Mouse (Mus musculus) granulocyte monocyte progenitor cell, adult 5-6 weeks (primary cell): ENCODE measurements around the gene E4f1. TPM values are rescaled to one million over a fixed set of nuclear protein-coding genes. Genes with fewer than 3 reads are reported as not detected.
"Not testable (repeated sequence)": the region's sequence is repeated elsewhere in the genome, so short reads cannot be mapped to it uniquely, and the experiment has no call there.

ENCODE experiments used
- ATAC-seq: replicated peaks from 2 replicates; pipeline ENCODE4 v1.8.0; 2016; ENCODE audit warnings: mild to moderate bottlenecking, moderate TSS enrichment, inconsistent platforms; ENCODE audit not compliant: poor library complexity, severe bottlenecking
- total RNA-seq, 2 experiments: library from RNA; stranded (forward) in 1 of 2; stranded (reverse) in 1 of 2; fragments of 200-712, 200-1000 nt in 1 of 2; fragments of >200 nt in 1 of 2; fragmentation: Nextera tagmentation in 1 of 2; gene quantifications; 2 replicates each; pipeline ENCODE4 v1.2.3; 2014 to 2017

E4f1 gene
- total RNA-seq, 2 experiments from 2014 or later: 21.7 to 45.1 TPM

DNA sequence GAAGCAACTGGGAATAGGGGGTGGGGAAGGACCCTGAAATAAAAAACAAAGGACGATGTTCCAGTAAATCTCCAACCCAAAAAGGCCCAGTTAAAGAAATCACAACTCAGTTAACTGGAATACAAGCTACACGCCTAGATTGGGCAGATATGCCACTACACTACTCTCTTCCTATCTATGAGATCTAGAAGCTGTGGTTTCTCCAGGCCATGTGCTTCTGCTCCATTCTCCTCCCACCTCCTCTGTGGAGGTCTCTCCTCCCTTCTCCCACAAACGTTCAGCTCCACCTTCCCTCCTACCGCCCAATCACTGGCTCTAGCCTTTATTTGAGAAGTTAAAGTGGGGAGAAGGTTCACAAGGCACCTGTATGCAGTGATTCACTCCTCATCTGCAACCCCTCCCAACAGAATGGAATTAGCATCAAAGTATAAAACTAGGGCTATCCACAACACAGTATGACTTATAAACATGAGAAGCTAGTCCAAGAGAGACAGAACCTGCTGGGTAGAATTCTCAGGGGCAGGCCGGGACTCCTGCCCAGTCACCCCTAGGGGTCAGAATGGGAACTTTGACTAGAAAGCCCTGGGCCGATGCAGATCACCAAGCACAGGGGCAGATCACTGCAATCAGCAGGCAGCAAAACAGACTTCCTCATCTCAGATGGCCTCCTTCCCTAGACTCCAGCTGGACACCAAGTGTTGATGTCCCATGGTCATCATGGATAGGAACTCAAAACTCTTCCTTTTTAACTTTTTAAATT is 6.6 kb downstream of the E4f1 start:
- peak; percentile 95 for ATAC-seq

DNA sequence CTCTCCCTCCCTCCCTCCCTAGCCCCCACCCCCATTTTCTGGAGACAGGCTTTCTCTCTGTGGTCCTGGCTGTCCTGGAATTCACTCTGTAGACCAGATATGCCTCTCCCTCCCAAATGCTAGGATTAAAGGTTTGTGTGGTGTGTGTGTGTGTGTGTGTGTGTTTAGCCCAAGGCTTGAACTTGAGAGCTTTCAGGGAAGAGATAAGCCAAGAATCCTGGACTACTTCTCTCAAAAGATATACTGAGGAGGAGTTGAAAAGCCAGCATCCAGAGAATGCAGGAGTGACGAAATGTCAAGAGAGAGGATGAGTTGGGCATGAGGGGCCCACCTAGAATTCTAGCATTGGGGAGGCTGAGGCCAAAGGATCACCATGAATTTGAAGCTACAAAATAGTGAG is 7.2 kb downstream of the E4f1 start:
- ATAC-seq: no peak

DNA sequence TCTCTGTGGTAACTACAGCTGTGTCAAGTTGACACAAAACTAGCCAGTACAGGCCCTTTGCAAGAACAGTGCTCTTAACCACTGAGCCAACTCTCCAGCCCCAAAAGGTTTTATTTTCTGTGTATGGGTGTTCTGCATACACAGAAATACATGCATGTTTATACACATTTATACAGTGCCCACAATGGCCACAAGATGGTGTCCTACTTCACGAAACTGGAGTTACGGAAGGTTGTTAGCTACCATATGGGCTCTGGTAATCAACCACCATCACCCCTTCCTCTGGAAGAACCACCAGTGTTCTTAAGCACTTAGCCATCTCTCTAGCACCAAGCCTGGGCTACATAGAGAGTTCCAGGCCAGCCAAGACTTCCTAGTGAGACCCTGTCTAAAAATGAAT is 8.5 kb downstream of the E4f1 start:
- ATAC-seq: peak; percentile 83

DNA sequence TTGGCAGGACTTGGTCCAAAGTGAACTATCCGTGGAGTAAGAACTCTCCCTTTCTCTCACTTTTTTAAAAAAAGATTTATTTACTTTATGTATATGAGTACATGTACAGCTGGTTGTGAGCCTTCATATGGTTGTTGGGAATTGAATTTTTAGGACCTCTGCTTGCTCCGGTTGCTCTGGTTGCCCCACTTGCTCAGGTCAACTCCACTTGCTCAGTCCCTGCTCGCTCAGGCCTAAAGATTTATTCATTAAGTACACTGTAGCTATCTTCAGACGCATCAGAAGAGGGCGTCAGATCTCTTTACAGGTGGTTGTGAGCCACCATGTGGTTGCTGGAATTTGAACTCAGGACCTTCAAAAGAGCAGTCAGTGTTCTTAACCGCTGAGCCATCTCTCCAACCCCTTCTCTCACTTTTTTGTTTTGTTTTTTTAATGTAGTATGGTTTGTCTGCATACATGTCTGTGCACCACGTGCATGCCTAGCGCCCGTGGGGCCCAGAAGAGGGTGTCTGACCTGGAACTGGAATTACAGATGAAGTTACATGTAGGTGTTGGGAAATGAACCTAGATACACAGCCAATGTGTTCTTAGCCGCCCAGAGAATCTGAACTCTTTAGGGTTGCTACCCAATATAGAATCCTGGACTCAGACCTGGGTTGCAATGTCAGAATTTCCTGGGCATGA is 14.4 kb downstream of the E4f1 start:
- ATAC-seq: not testable (repeated sequence)

DNA sequence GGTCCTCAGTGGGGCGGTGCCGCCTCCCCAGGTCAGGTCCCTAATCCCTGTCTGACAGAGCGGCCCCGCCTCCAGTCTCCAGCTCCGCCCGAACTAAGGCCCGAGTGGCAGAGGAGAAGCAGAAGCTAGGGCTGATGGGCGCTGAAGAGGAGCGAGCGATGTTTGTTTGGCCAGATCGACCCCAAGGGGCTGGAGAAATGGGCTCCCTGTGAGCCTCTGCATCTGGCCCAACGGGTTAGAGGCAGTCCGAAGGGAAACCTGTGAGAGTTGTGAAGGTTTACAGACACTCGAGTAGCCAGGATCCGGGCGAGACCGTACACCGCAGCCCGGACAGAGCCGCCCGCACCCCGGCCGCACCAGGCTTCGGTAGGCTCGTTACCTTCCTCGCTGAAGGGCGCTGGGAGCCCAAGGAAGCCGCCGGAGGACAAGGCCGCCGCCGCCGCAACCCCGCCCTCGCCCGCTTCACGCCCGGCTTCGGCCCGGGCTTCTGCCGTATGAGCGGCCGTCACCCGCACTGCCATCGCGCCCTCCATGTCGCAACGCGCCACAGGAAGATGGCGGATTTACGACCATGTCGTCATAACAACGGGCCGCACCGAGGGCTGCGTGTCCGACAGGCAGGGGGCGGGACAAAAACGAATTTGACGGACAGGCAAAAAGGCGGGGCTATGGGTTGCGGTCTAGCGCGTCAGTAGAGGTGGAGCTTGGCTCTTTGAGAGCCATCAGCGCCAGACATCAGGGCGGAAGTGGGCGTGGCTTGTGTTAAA is 15.2 kb downstream of the E4f1 start:
- peak; percentile 93 for ATAC-seq

DNA sequence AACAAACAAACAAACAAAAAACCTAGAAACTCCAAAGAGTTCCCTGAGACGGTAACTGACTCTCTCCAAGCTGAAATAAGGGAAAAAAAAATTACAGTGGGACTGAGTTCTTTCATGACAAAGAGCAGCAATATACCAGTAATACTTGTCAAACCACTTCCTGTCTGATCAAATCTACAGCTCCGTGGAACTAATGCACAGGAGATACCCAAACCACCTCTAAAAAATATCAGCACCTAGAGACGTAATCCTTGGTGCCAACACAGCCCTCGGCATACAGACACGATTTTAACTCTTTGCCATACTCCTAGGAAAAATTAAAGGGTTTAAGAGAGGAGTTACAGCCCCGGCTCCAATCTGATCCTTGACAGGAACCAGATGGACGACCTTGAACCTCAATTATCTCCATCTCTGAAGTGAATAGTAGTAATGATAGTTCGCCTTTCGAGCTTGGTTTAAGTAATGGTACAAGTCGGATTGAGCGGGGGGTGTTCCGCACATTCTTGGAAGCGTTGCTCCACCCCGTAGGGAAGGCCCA is 15.8 kb downstream of the E4f1 start:
- peak; percentile 7 for ATAC-seq

DNA sequence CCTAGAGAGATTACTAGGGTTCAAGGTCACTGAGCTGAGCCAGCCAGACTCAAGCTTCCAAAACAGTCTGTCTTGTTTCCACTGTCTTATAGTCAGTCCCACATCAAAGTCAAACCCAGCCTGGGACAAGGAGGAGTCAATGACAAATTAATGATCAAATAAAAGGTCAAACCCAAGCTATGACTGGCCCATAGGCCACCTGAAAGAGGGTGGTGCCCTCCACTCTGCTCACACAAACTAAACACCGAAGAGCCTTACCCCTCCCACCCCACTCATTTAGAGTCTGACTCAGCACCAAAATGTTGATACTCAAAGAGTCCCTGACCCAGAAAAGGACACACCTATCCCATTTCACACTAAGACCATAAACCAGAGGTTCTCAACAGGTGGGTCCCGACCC is 16.7 kb downstream of the E4f1 start:
- no peak for ATAC-seq

DNA sequence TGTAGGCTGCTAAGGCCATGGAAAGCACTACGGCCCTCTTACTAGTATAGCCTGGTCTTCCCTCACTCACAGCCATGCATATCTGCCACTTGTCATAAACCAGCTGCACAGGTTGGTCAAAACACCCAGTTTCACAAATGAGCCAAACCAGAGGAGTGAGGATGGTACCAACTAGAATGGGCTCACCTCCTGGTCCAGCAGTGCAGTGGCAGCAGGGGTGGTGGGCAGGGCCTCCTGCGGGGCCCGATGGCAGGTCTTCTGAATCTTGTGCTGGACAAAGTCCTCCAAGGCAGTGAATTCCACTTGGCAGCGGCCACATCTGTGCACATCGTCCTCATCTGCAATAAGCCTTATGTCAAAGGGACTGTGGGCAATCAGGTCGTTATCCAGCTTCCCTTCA is 18.9 kb downstream of the E4f1 start:
- ATAC-seq: no peak

DNA sequence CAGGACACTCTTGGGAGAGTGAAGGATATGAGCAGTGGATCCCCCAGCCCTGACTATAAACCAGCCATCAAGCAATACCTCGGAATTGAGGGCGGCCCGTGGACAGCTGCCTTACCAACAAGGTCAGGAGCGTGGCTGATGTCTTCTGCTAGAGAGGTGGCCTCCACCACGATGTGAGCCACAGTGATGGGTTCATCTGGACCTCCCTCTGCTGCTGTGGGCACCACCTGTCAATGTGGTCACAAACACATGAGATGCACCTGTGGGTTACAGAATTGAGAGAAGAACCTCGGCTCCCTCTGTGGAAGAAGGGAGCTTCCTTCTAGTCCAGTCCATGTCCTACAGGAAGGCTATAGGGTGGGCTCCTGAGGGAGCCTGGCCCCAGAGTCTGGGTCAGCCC is 20.6 kb downstream of the E4f1 start:
- ATAC-seq: no peak

DNA sequence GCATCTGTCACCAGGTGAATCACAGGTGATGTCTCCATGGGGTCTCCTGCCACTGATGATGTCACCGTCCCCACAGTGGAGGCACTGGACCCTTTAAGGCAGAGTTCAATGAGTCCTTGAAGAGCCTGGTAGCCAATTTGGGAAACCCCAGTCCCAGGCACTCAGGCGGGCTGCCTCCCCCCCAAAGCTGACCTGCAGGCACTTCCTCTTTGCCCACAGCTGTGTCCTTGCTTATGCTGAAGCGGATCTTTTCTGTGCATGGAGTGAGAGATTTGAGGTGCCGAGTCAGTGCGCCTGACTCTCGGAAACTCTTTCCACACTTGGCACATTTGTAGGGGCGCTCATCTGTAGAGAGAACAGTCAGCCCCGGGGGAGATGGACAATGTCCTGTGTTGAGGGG is 23.5 kb downstream of the E4f1 start:
- peak; percentile 60 for ATAC-seq

DNA sequence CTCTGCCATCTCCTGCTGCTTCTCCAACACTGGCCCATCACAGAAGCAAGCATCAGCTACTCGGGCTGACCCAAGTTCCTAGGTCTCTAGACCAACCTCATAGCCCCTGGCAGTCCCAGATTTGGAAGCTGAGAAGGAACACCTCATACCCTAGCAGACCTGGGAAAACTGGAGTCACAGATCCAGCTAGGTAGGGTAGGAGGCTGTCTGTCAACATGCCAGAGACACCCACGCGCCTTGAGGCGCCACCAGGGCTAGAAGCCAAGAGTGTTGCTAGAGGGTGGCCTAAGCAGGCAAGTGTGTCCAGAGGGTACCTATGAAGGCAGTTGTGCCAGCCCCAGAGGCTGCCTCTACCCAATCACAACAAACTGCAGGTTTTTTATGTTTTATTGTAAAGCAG is 26.7 kb downstream of the E4f1 start:
- ATAC-seq: no peak

DNA sequence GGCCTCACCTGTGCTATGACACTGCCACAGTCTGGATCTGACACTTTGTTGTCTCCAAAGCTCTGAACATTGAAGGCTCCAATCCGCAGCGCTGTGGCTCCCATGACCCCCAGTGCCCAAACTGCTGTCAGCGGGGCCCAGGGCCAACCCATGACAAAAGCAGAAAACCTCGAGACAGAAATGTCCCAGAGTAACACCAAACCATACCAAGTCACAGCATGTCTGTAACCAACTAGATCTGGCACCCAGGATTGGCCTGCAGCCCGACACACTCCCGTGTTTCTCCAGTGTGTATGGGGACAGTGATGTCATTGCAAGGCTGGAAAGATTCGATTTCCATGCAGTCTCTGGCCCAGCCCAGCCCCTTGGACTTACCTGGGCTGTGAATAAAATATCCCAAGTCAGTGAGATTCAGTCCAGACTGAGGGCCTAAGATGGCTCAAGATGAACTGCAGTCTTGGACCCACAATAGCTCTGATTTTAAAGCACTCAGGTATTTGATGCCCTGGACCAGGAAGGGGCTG is 27.4 kb downstream of the E4f1 start, which contains the start of gene Dnase1l2:
TSS of gene Dnase1l2 (minus strand) at position 474 of the 524 bp plus-strand sequence.
- ATAC-seq: no peak

DNA sequence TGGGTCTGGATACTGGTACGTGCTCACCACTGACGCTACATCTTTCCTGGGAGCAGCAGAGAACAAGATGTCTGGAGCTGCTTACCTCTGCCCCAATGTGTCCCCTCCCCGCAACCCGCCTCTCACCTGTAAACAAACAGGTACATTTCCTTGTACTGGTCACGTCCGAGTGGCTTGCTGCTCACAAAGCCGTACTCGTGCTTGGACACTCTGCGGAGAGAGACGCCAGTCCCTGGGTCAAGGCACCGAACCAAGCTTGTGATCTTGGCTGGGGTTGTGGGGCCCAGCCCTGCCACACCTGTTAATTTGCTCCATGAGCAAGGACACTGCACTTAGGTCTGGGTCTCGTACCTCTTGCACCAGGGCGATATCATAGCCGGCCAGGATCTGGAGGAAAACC is 28.0 kb downstream of the E4f1 start:
- no peak for ATAC-seq

DNA sequence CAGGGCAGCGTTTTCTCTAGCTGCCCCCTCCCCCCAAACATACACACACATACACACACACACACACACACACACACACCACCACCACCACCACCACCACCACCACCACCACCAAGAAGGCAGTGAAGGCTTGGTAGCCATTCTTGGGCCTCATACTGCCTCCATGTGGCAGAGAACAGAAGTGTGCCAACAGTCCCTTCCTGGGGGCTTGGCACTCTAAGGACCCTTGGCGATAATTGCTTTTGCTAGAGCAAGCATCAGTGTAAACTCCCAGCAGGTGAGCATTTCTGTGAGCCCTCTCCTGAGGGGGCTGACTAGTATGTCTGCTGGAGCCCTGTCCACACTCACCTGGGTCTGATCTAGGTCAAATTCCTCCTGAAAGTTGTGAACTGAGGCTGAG is 29.0 kb downstream of the E4f1 start:
- no peak for ATAC-seq

DNA sequence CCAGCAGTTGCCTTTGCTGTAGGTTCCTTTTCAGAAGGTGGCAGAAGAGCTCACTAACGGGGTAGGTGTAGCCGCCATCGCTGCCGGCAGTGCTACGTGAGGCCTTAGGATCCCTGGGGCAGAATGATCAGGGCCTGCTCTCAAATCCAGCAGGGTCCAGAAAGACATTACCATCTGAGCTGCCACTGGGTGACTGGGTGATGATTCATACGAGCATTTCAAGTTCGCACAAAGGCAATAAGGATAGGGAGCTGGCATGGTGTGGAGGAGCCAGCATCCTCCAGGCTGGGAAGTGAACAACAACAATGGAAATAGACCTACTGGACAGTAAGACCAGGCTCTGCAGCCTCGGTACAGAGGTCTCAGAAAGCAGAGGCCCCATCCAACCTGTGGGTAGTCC is 29.7 kb downstream of the E4f1 start:
- ATAC-seq: no peak

DNA sequence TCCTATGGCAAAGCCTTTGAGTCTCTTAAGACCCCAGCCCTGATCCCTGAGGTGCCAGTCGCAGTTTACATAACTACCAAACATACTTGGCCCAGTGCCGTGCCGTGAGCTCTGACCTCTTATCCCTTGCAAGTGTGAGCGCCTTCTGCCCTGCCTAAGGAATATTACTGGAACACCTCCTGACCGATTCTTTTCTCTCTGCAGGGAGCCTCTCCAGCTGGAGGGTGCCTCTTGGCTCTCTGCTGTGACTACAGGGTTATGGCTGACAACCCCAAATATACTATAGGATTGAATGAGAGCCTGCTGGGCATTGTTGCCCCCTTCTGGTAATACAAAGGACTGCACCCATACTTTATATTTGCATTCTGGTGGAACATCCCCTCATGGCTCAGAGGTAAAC is 33.1 kb downstream of the E4f1 start:
- peak; percentile 80 for ATAC-seq

DNA sequence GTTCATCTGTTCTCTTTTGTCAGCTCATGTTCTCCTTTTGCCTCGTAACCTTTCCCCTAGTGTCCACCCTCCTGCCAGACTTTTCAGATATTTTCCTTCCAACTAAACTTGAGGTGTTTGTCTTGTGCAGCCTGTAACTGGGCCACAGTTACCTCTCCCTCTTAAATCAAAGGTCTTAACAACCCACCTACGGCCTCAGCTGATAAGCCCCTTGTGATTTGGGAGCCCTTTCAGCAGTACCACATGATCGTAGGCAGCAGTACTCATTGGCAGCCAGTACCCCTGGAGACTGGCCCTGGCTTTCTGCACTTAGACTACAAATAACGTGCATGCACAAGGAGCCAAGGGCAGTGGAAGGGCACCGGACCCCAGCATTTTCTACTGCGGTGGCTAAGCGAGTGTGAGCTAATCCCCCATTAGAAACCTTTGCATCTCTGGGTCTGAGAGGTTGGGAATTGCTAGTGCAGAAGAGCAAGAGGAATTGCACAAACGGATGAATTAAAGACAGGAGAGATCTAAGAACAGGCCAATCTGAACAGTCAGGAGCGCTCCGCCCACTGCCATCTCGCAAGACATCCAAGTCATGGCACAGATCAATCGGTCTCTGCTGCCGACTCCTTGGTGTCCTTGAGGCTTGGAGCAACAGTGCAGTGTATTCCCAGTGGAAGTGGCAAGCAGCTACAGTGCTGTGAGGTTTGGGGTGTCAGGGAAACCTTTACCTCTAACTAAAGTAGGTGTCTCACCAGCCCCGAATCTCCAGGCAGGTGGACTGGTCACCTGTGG is 40.7 kb downstream of the E4f1 start:
- ATAC-seq: no peak

DNA sequence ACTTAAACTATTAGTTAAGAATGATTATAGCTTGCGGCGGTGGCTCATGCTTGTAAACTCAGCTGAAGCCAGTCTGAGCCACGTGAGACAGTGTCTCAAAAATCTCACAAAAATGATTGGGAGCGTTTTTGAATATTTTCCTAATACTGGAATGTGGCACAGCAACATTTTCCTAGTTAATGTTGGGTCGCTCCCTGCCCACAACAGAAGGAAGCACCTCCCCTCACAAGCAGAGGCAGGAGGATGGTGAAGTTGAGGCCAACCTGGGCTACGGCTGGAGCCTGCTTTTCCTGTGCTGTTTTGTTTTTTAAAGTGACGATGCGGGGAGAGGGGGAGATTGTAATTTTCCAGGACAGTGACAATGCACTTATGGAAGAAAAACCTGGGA is 42.9 kb downstream of the E4f1 start:
- ATAC-seq: no peak

DNA sequence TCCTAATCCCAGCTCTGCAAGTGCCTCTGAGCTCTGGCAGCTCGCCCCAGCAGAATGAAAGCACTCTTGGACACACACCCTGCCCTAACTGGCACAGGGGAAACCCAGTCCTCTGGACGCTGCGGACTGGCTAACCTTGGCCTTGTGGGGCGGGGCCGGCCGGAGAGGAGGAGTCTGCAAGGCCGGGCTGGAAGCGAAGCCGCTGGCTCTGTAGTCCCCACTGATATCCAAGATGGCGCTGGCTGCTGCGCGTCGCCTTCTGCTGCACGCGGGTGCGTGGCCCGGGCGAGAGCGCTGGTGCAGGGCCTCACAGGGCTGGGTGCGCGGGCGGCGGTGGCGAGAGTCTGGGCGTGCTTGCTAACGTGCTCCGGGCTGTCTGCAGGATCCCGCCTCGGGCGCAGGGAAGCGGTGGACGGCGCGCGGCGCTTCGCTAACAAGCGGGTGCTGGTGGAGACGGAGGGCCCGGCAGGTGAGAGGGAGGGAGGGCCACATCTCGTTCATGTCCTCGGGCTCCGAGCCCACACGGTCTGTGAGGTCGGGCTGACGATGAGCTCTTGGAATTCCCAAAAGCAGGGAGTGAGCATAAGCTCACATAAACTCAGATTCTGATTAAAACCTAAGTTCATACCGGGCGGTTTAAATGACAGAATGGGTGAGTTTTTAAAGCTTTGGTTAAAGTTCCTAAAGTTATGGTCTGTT is 43.5 kb downstream of the E4f1 start, which contains the start of gene Eci1:
TSS of gene Eci1 (plus strand) at position 171 of the 699 bp plus-strand sequence.
- peak; percentile 99 for ATAC-seq
